Mouse (Mus musculus): ENCODE measurements around the gene Prr13. TPM values are rescaled to one million over a fixed set of nuclear protein-coding genes. Genes with fewer than 3 reads are reported as not detected.

Prr13 gene
- polyA plus RNA-seq, 1 experiment from 2014 or later, result 80.6 TPM

GRCm38 (mm10) chr15:102463666-102464065, 4.8 kb downstream of the Prr13 start:
- H3K4me2 ChIP-seq (replicated peaks), result no peak overlapping the region
- no peak overlapping the region for H3K27ac ChIP-seq
- no peak for ATAC-seq (ENCODE audit: low FRiP score, low read depth)
- H3K36me3 ChIP-seq, result peaks cover 7% of the 10 kb centered on the region; the same call in 1 of the 2 replicates
- H3K4me3 ChIP-seq, result no peak overlapping the region
- no peaks in the 10 kb centered on the region for H3K27me3 ChIP-seq (replicated peaks)
- no peaks in the 10 kb centered on the region for H3K9me3 ChIP-seq
- H3K9ac ChIP-seq, result no peak overlapping the region
- peaks cover 9% of the 10 kb centered on the region for H3K4me1 ChIP-seq

GRCm38 (mm10) chr15:102468675-102469370, 10.0 kb downstream of the Prr13 start:
- Histone ChIP-seq H3K9ac (no peak overlapping the region), H3K36me3 (no peaks in the 10 kb centered on the region), H3K4me1 (peaks cover 8% of the 10 kb centered on the region; the same call in 1 of the 2 replicates), H3K27me3 (replicated peaks) (no peaks in the 10 kb centered on the region), H3K27ac (no peak overlapping the region), H3K4me3 (no peak overlapping the region), H3K4me2 (replicated peaks) (no peak overlapping the region), H3K9me3 (no peaks in the 10 kb centered on the region)
- ATAC-seq (ENCODE audit: low FRiP score, low read depth), result no peak
- WGBS, result 97% methylated on average over 9 of the region's 9 CpGs

DNA sequence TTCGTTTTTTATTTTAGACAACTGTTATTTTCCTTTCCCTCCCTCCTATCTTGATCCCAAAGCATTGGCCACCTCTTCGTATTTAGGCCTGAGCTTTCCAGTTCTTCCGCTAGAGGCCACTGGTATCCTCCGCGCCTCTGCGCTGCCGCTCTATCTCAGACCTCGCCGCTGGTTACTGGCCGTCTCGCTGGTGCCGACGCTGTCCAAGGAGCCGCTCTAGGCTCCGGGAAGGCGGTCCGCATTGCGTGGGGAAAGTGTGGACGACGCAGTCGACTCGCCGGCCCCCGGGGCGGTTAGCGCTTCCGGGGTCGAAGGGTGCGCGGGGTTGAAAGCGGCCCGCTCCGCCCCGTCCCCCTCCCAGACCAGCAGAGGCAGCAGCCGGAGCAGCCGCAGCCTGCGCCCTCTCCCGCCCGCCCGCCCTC, 11.4 kb downstream of the Prr13 start, which contains the start of gene Pcbp2:
Pcbp2 (plus strand) TSS at position 357 of the 422 bp plus-strand sequence.
- Histone ChIP-seq H3K36me3 (peaks cover 13% of the 10 kb centered on the region), H3K4me2 (replicated peaks) (peak within 1 kb of the TSS; percentile 73), H3K4me3 (peak within 1 kb of the TSS; percentile 76), H3K9ac (peak within 1 kb of the TSS; percentile 92), H3K9me3 (no peaks in the 10 kb centered on the region), H3K4me1 (peaks cover 8% of the 10 kb centered on the region; the same call in 1 of the 2 replicates), H3K27me3 (replicated peaks) (no peaks in the 10 kb centered on the region), H3K27ac (peak within 1 kb of the TSS; percentile 95)
- WGBS, result under 1% methylated on average over 36 of the region's 40 CpGs
- peak; percentile 99 for ATAC-seq (ENCODE audit: low FRiP score, low read depth)

DNA sequence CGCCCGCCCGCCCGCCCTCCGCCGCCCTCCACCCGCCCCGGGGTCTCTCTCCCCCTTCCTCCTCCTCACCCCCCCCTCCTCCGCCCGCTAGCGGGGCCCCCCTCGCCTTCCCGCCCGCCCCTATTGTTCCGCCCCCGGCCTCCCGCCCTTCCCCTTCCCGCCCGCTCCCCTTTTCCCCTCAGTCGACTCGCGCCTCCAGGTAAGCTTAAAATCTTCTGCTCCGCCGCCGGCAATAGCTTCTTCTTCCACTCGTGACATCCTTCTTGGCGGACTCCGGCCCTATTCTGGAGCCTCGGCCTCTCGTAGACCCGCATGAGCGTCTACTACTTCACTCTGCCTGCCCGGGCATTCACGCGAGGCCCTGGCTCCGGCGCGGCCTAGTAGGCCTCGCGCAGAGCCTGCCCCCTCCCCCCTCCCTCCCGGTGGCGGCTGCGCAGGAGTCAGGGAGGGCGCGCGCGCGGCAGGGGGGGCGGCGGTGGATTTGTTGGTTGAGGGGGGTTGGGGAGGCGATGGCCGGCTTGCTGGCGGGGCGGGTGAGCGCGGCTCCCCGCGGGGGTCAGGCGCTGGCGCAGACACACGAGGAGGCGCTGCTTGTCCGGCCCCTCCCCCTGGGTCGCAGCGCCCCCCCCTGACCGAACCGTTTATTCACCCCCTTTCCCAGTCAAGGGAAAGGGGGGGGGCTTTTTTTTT, 11.9 kb downstream of the Prr13 start:
- peak; percentile 79 for ATAC-seq (ENCODE audit: low FRiP score, low read depth)
- WGBS, result 0% methylated on average over 48 of the region's 67 CpGs

DNA sequence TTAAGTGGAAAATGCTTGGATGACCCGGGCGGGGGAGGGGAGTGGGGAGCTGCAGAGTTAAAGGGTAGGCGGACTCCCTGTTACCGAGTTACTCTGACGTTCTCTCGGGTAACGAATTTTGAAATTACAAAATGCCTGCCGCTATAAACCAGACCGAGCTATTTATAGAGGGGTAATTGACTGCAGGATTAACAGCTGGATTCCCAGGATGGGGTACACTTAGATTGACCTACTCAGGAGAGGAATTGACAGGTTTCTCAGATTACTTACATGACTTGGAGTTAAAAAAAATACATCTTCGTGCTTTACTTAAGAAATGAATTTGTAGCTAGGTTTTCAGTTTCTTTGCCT, 12.4 kb downstream of the Prr13 start:
- WGBS, result under 1% methylated on average over 10 of the region's 10 CpGs
- peak overlapping the region; percentile 73 for H3K4me2 ChIP-seq (replicated peaks)
- no peak for ATAC-seq (ENCODE audit: low FRiP score, low read depth)
- H3K9ac ChIP-seq, result peak overlapping the region; percentile 92
- H3K36me3 ChIP-seq, result peaks cover 24% of the 10 kb centered on the region
- no peak overlapping the region; the same call in 1 of the 2 replicates for H3K27ac ChIP-seq
- no peaks in the 10 kb centered on the region for H3K9me3 ChIP-seq
- H3K4me1 ChIP-seq, result peaks cover 8% of the 10 kb centered on the region; the same call in 1 of the 2 replicates
- no peaks in the 10 kb centered on the region for H3K27me3 ChIP-seq (replicated peaks)
- peak overlapping the region; percentile 76 for H3K4me3 ChIP-seq

More for the DNA sequence above, 11.9 kb downstream of the Prr13 start:
- H3K9ac ChIP-seq, result peak overlapping the region; percentile 92
- H3K4me3 ChIP-seq, result peak overlapping the region; percentile 76
- H3K4me1 ChIP-seq, result peaks cover 8% of the 10 kb centered on the region; the same call in 1 of the 2 replicates
- H3K27me3 ChIP-seq (replicated peaks), result no peaks in the 10 kb centered on the region
- no peaks in the 10 kb centered on the region for H3K9me3 ChIP-seq
- H3K36me3 ChIP-seq, result peaks cover 19% of the 10 kb centered on the region
- peak overlapping the region; percentile 73 for H3K4me2 ChIP-seq (replicated peaks)
- peak overlapping the region; percentile 95 for H3K27ac ChIP-seq

DNA sequence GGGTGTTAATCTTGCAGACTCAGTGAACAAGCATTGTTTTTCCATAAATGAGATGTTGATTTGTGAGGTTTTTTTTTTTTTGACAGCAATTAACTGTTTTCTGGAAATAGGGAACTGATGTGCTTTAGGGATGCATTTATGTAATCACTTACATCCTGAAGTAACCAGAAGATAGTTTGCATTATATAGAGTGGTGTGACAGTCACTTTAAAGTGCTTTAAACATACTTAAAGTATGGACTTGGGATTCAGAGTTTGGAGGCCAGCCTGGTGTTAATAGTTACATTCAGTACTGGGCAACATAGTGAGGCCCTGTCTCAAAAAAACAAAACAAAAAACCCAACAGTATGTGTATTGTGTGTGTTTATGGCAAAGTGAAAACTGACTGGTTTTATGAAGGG, 12.9 kb downstream of the Prr13 start:
- Histone ChIP-seq H3K27ac (no peak overlapping the region), H3K4me1 (peaks cover 8% of the 10 kb centered on the region; the same call in 1 of the 2 replicates), H3K9ac (peak overlapping the region; percentile 92), H3K4me2 (replicated peaks) (peak overlapping the region; percentile 73), H3K27me3 (replicated peaks) (no peaks in the 10 kb centered on the region), H3K9me3 (no peaks in the 10 kb centered on the region), H3K4me3 (peak overlapping the region; percentile 76), H3K36me3 (peaks cover 29% of the 10 kb centered on the region)
- ATAC-seq (ENCODE audit: low FRiP score, low read depth), result no peak

DNA sequence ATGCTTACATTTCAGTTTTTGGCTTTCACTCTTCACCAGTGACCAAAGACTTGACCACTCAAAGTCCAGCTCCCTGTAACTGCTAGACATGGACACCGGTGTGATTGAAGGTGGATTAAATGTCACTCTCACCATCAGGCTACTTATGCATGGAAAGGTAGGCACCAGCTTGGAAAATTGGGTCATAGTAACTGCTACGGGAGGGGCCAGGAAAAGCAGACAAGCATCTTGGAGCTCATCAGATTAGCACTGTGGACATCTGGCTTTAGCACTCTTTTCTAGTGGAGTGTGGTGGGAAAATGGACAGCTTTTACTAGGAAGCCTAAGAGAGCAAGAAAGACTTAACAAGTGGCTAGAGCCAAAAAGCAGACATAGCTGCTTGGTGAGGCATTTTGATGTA, 14.4 kb downstream of the Prr13 start:
- no peak overlapping the region for H3K9ac ChIP-seq
- H3K4me2 ChIP-seq (replicated peaks), result 0 out of 2 replicates have a peak overlapping the region, but pooled peaks have one; percentile 73
- no peaks in the 10 kb centered on the region for H3K9me3 ChIP-seq
- H3K36me3 ChIP-seq, result peaks cover 41% of the 10 kb centered on the region
- no peak overlapping the region for H3K27ac ChIP-seq
- H3K4me1 ChIP-seq, result peaks cover 8% of the 10 kb centered on the region; the same call in 1 of the 2 replicates
- no peaks in the 10 kb centered on the region for H3K27me3 ChIP-seq (replicated peaks)
- H3K4me3 ChIP-seq, result no peak overlapping the region
- 83% methylated on average over 2 of the region's 2 CpGs for WGBS
- ATAC-seq (ENCODE audit: low FRiP score, low read depth), result no peak

DNA sequence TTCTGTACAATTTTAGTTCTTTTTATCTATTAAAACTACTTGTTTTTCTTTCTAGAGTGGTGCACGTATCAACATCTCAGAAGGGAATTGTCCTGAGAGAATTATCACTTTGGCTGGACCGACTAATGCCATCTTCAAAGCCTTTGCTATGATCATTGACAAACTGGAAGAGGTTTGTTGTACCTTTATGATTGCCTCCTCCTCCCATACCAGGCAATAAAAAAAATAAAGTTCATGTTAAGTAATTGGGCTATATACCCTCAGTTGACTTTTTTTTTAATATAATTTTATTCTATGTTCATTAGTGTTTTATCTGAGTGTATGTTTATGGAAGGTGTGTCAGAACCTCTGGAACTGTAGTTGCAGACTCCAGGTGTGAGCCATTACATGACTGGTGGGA, 15.7 kb downstream of the Prr13 start:
- WGBS, result 93% methylated on average over 2 of the region's 2 CpGs
- H3K36me3 ChIP-seq, result peaks cover 52% of the 10 kb centered on the region
- no peak for ATAC-seq (ENCODE audit: low FRiP score, low read depth)

GRCm38 (mm10) chr15:102483136-102483535, 24.3 kb downstream of the Prr13 start:
- Histone ChIP-seq H3K27me3 (replicated peaks) (no peaks in the 10 kb centered on the region), H3K9me3 (no peaks in the 10 kb centered on the region), H3K4me1 (no peaks in the 10 kb centered on the region), H3K4me2 (replicated peaks) (no peak overlapping the region), H3K9ac (no peak overlapping the region), H3K27ac (no peak overlapping the region), H3K36me3 (peaks cover 82% of the 10 kb centered on the region), H3K4me3 (no peak overlapping the region)
- 92% methylated on average over 3 of the region's 3 CpGs for WGBS
- ATAC-seq (ENCODE audit: low FRiP score, low read depth), result no peak

More for the DNA sequence above, 15.7 kb downstream of the Prr13 start:
- Histone ChIP-seq H3K4me2 (replicated peaks) (no peak overlapping the region), H3K27ac (no peak overlapping the region), H3K9ac (no peak overlapping the region), H3K4me3 (no peak overlapping the region), H3K27me3 (replicated peaks) (no peaks in the 10 kb centered on the region), H3K4me1 (peaks cover 8% of the 10 kb centered on the region; the same call in 1 of the 2 replicates), H3K9me3 (no peaks in the 10 kb centered on the region)

GRCm38 (mm10) chr15:102485853-102486252, 27.0 kb downstream of the Prr13 start:
- no peaks in the 10 kb centered on the region for H3K4me1 ChIP-seq
- no peak for ATAC-seq (ENCODE audit: low FRiP score, low read depth)
- H3K27ac ChIP-seq, result no peak overlapping the region
- WGBS, result 93% methylated on average over 12 of the region's 12 CpGs
- no peak overlapping the region for H3K4me2 ChIP-seq (replicated peaks)
- H3K4me3 ChIP-seq, result no peak overlapping the region
- peaks cover 87% of the 10 kb centered on the region for H3K36me3 ChIP-seq
- H3K9me3 ChIP-seq, result no peaks in the 10 kb centered on the region
- H3K9ac ChIP-seq, result no peak overlapping the region
- H3K27me3 ChIP-seq (replicated peaks), result no peaks in the 10 kb centered on the region

DNA sequence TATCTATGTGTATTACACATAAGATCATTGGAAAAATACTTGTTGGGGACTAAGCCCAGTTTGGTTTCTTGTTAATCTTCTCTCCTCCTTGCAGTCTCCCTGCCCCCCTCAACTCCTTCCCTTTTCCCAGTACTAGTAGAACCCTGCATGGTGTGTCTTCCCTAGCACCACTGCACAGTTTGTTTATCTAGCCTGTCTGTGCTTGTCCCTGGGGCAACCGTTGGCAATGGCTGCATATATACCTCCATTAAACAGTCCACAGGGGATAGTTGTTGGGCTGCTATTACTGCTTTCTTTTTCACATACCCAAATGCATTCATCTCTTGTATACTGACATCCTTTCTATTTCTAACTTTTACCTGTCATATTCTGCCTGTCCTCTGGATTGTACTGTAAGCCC, 28.8 kb downstream of the Prr13 start:
- 81% methylated on average over 1 of the region's 1 CpGs for WGBS
- Histone ChIP-seq H3K4me1 (no peaks in the 10 kb centered on the region), H3K27ac (no peak overlapping the region), H3K9me3 (no peaks in the 10 kb centered on the region), H3K4me2 (replicated peaks) (no peak overlapping the region), H3K4me3 (no peak overlapping the region), H3K36me3 (peaks cover 85% of the 10 kb centered on the region), H3K27me3 (replicated peaks) (no peaks in the 10 kb centered on the region), H3K9ac (no peak overlapping the region)
- ATAC-seq (ENCODE audit: low FRiP score, low read depth), result no peak

DNA sequence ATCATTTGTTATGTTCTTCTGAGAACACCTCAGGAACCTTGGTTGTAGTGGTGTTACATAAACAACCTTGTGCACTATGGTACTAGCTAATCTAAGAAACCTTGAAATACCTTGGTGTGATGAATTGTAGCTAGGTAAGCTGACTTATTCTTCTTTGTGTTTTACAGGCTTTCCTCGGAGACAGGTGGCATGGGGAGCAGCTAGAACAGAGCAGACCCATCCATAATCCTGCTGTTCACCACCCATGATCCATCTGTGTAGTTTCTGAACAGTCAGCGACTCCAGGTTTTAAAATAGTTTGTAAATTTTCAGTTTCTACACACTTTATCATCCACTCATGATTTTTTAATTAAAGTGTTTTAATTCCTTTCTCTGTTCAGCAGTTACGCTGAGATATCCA, 39.5 kb downstream of the Prr13 start:
- no peak for ATAC-seq (ENCODE audit: low FRiP score, low read depth)
- H3K9ac ChIP-seq, result no peak overlapping the region
- no peak overlapping the region for H3K27ac ChIP-seq
- no peaks in the 10 kb centered on the region for H3K9me3 ChIP-seq
- no peaks in the 10 kb centered on the region for H3K27me3 ChIP-seq (replicated peaks)
- H3K4me2 ChIP-seq (replicated peaks), result no peak overlapping the region
- 93% methylated on average over 3 of the region's 3 CpGs for WGBS
- H3K4me1 ChIP-seq, result no peaks in the 10 kb centered on the region
- no peak overlapping the region for H3K4me3 ChIP-seq
- peaks cover 85% of the 10 kb centered on the region for H3K36me3 ChIP-seq

All from neural tube, embryonic 12.5 days (tissue).